Mouse (Mus musculus): Measurements from ENCODE around the gene Olfr1359.
"Not testable (repeated sequence)": the region's sequence is repeated elsewhere in the genome, so short reads cannot be mapped to it uniquely, and the experiment has no call there.

The Olfr1359 gene

DNA sequence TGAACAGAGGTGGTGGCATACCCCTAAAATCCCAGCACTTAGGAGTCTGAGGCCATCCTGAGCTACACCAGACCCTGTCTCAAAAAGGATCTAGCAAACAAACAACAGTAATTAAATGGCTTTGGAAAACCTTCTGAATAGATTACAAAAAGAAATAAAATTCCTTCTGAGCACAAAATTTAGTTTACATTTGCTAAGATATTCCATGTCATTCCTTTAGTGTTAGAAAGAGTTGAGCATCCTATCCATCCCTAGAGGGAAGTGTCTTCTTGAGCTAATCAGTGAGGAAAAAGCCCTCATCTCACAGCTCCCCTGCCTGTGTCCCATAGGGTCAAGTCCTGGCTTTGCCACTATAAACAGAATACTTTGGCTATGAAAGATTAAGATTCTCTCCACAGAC is at the start of gene Olfr1359:
Gene Olfr1359 (plus strand): TSS at position 301 of the 400 bp plus-strand sequence.
- DNase-seq, result no peak

DNA sequence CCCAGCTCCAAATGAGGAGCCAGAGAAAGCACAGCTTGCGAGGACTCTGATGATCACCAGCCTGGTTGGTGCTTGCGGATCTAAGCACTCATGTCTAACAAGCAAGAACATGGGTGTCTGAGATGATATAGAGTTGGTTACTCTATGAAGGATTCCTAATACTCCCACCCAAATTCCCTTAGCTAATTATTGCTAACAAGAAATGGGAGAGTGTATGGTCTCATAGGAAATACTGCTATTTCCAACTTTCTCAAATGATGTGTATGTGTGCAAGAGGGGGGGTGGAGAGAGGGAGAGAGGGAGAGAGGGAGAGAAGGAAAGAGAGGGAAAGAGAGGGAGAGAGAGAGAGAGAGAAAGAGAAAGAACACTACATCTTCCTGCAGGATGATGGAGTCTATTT is 34.6 kb upstream of the Olfr1359 start, which contains the start of gene Olfr1361:
Gene Olfr1361 (minus strand): TSS at position 101 of the 400 bp plus-strand sequence.
- no peak for DNase-seq

DNA sequence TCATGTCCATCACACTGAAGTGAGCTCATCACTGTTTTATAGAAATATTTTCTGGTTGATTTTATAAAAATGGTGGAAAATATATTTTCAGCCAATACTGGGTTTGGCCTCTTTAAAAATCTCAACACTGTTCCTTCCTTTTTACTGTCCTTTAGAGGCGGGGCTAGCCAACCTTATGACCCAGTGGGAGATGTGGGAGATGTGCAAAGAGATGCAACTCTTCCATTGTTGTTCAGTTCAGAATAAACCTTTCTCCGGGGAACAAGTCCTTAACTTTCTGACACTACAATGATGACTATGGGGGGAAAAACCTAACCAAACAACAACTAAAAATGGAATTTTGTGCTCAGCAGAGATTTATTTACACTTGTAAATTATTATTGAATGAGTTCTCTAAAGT is 20.6 kb upstream of the Olfr1359 start, which contains the start of gene Olfr1360:
Gene Olfr1360 (minus strand): TSS at position 101 of the 400 bp plus-strand sequence.
- no peak for DNase-seq

DNA sequence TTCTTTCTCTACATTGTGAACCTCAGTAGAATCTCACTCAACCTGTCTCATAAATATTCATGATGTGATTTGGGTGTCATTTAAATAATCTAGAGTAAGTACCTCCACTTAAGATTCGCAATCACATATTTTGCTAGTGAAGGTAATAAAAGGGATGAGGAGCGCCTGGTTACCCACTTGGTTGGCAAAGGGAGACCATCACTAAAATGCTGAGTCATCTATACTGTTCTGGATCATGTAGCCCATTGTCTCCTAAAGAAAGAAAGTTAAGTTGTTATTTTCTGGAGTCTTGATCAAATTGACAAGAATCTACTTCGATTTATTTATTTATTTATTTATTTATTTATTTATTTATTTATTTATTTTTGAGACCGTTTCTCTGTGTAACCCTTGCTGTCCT is 8.8 kb downstream of the Olfr1359 start:
- DNase-seq, result no peak

DNA sequence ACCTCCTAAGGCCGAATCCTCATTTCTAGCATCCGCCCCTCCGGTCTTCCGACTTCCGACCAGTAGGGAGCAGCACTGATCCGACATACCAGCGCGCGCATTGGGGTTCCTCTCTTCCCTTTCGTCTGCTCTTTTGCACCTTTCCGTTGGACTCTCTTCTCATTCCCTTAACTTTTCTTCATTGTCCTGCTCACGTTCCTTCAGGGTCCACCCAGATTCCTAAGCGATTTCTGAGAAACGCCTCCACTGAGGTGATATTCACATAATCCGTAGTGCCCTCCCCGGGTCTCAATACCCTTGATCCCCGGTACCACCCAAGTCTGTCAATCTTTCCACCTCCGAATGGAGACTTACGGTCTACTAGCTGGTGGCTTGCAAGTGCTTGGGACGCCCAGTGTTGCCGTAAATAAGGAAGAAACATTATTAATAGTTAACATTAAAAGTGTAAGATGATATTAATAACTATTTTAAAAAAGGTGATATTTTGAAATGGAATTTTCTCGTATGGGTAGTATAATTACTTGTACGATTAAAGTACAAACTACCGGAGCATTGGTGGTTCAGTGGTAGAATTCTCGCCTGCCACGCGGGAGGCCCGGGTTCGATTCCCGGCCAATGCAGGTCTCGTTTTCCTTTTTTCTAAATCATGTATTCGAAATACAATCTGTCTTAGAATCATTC is 12.3 kb downstream of the Olfr1359 start:
- peak; percentile 87 to 92 for DNase-seq

DNA sequence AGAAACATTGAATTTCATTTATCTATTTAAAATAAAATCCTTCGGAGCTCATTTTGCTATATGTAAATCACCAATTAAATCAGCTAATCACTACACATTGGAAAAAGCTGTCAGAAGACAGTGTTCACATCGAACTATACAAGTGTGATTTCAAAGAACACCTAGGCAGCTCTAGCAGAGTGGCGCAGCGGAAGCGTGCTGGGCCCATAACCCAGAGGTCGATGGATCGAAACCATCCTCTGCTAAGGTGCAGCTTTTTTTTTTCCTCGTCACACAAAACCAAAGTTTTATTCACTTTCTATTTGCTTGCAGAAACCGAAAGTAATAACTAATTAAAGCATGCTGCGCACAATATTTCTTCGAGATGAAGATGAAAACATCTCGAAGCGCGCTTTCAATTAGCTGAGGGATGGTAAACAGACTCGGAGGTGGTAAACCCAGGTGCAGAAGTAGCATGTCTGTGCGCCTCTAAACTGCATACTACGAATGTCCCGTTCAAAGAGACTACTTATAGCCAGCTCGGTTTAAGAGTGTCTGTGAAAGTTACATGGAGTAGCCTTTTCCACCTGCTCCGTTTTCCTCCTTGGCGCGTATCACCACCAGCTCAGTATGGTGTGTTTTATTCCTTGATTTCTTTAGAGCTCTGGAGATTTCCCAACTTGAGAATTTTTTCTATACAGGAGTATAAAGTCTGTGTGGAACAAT is 13.1 kb downstream of the Olfr1359 start:
- peak; percentile 55 to 81 for DNase-seq

DNA sequence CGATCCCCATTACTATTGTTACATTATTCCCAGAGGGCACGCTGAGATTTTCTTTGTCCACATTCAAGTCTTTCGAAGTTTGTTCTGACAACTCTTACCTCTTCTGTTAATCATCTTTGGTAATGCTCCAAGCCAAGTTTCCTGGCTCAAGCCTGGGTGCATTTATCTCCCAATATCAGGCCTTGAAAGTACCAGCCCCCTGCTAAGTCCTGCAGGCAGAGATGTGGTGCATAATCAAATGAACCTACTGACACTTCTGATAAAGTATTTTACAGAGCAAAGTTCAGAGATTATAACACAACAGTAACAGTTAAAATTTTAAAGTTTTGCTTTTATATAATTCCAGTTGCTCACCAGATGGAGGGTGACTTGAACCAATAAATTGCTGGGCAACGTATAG is 13.8 kb downstream of the Olfr1359 start:
- DNase-seq, result no peak

DNA sequence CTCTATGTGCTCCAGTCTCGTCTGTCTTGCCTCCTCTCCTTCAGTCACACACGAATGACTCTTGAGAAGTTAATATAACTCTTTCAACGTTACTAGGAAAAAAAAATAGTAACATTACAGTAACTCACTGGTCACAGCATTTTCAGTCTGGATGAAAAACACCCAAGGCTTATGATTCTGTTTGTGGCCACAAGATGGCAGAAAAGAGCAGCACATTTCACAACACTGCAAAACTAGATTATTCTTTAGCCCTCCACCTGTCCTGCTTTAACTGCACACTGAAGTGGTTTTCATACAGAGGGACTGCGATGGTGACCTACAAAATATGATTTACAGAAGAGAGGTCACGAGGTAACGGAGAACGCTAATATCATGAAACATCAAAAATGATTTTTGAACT is 16.8 kb downstream of the Olfr1359 start:
- peak in 1 of 2 experiments; percentile 79 for DNase-seq

DNA sequence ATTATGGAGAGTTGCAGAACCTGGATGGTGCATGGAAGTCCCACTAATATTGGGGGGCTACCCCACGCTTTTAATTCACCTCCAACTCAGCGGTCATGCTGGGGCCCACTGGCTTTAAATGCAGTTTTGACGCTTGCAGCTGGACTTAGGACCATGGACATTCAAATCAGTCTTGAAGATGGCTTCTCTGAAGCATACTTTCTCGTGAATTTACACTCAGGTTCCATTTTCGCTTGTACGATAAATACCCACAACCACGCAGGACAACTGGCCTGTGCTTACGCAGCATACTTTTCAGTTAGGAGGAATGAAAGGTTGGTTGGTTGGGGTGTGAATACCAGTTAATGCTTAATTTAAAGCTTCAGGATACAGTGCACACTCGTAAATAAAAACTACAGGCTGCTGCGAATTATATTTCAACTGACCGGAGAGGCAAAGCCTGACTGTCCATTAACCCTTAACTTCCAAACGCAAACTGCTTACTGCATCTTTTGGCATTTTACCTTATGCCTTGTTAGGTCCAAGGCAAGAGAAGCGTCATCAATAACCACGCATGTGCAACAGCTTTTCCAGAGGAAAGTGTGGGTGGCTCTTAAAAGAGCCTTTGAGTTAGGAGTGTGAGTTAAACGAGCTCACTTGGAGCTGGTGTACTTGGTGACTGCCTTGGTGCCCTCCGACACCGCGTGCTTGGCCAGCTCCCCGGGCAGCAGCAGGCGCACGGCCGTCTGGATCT is 17.4 kb downstream of the Olfr1359 start:
- DNase-seq, result no peak

DNA sequence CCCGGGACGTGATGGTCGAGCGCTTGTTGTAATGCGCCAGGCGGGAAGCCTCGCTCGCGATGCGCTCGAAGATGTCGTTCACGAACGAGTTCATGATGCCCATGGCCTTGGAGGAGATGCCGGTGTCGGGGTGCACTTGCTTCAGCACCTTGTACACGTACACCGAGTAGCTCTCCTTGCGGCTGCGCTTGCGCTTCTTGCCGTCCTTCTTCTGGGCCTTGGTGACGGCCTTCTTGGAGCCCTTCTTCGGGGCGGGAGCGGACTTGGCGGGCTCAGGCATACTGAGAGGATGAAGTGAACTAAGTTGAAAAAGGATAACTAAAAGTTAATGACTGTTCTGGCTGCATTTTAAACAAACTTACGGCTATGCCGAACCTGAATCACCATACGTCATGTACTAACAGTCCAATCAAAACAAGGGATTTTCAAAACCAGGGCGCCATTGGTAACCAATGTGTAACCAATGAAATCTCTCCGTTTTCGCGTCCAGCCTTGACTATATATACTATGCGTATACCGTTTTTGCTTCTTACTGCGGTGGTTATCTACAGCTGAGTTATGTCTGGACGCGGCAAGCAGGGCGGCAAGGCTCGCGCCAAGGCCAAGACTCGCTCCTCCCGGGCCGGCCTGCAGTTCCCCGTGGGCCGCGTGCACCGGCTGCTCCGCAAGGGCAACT is 18.1 kb downstream of the Olfr1359 start, which contains the start of the genes Hist1h2bl and Hist1h2ai:
Gene Hist1h2bl (minus strand): TSS at position 280 of the 676 bp plus-strand sequence.
Gene Hist1h2ai (plus strand): TSS at position 559 of the 676 bp plus-strand sequence.
- peak; percentile 82 to 85 for DNase-seq

DNA sequence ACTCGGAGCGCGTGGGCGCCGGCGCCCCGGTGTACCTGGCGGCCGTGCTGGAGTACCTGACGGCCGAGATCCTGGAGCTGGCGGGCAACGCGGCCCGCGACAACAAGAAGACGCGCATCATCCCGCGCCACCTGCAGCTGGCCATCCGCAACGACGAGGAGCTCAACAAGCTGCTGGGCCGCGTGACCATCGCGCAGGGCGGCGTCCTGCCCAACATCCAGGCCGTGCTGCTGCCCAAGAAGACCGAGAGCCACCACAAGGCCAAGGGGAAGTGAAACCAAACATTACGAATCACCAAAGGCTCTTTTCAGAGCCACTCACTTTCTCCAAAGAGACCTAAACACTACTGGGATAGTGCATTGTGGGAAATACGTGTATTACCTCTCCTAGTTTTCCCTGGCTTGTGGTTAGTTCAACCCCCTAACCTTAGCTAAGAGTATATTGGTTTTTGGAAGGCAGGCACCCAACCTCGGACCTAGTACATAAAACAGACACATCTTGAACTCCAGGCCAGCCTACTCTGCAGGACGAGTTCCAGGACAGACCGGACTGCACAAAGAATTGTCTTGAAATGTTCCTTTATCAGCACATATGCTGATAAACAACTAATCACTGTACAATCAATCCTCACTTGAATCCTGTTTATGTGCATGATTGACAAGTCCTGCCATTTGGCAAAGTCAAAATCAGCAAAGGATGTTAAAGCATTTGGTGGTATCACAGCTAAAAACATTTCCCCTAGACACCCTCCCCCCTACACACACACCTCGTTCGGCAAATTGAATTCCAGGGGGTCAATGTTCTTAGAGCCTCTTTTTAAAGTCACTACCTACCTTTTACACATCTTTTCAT is 18.9 kb downstream of the Olfr1359 start:
- DNase-seq, result peak in 1 of 2 experiments; percentile 24

DNA sequence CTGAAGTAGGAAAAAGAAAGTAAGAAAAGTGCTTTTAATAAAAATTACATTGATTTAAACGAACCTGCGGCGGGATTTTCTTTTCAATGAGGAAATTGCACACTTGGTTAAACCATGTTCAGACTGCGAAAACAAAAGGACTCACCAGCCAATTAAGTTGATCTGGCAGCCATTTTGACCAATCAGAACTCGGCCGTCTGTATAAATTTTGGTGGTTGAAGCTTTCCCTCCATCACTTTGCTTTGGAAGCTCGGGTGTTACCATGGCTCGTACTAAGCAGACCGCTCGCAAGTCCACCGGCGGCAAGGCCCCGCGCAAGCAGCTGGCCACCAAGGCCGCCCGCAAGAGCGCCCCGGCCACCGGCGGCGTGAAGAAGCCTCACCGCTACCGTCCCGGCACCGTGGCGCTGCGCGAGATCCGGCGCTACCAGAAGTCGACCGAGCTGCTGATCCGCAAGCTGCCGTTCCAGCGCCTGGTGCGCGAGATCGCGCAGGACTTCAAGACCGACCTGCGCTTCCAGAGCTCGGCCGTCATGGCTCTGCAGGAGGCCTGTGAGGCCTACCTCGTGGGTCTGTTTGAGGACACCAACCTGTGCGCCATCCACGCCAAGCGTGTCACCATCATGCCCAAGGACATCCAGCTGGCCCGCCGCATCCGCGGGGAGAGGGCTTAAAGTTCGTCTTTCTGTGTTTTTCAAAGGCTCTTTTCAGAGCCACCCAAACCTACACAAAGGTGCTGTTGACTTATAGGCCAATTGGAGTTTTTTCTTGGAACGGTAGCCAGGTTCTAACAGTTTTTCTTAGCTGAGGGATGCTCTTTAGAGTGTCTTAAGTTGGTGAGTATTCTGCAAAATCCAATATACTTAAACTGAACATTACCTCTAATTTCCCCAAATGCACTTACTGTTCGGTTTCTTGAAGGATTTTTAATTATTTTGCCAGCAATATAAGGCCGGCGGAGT is 19.8 kb downstream of the Olfr1359 start, which contains the start of gene Hist1h3h:
Gene Hist1h3h (plus strand): TSS at position 263 of the 961 bp plus-strand sequence.
- DNase-seq, result peak; percentile 81 to 90

DNA sequence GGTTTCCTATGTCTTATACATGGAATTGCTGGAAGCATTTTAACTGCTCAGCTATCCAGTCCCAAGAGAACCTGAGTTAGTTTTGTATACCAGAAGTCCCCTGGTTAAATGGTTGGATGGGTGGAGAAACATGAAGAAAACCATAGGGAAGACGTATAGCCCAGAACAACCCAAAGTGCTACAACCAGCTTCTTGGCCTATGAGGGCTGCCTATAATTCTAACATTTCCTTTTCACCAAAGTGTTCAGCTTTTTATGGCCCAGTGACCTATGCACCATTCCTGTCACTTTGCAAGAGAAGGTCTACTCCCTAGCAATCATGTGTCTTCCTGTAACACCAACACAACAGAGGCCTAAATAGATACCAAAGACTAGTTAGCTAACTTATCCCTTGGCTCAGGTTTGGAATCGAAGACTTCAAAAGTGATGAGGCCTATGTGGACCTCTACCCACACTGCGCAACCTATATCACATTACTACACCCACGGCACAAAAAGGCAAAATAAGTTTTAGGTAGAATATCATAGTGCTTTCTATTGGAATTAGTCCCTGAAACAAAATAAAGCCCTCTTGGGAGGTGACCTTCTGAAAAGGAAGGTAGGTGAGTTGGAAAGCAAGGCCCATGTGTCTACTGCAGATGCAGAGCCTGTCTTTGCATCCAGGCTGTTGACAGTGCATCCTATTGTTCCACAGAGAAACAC is 20.6 kb downstream of the Olfr1359 start:
- DNase-seq, result no peak

DNA sequence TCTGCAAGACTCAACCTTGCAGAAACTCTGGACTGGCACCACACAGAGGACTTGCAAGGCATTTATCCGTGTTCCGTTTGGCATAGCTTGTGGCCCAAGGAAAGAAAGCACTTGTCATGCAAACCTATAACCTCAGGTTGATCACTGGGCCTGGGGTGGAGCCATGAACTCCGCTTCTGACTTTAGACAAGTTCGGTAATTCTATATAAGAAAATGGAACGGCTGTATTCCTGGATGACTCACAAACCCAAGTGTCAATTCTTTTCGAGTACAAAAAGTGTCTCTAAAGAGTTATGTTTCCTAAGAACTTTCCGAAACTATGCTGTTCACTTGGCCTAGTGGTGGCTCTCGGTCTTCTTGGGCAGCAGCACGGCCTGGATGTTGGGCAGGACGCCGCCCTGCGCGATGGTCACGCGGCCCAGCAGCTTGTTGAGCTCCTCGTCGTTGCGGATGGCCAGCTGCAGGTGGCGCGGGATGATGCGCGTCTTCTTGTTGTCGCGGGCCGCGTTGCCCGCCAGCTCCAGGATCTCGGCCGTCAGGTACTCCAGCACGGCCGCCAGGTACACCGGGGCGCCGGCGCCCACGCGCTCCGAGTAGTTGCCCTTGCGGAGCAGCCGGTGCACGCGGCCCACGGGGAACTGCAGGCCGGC is 23.3 kb downstream of the Olfr1359 start:
- not testable (repeated sequence) for DNase-seq

DNA sequence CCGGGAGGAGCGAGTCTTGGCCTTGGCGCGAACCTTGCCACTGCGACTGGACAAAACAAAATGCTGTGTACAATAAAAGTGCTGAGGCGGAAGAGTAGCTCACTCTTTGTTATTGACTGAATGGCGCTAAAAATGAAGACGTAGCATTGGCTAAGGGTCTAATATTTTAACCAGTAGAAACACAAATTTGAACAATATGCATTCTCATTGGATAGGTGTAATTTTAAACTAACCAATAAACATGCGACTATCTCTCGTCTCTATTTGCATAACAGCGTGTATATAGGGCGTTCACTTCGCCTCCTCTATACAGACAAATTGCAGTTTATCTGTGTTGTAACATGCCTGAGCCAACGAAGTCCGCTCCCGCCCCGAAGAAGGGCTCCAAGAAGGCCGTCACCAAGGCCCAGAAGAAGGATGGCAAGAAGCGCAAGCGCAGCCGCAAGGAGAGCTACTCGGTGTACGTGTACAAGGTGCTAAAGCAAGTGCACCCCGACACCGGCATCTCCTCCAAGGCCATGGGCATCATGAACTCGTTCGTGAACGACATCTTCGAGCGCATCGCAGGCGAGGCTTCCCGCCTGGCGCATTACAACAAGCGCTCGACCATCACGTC is 24.0 kb downstream of the Olfr1359 start, which contains the start of gene Hist1h2bm:
Gene Hist1h2bm (plus strand): TSS at position 288 of the 616 bp plus-strand sequence.
- peak; percentile 62 to 74 for DNase-seq

DNA sequence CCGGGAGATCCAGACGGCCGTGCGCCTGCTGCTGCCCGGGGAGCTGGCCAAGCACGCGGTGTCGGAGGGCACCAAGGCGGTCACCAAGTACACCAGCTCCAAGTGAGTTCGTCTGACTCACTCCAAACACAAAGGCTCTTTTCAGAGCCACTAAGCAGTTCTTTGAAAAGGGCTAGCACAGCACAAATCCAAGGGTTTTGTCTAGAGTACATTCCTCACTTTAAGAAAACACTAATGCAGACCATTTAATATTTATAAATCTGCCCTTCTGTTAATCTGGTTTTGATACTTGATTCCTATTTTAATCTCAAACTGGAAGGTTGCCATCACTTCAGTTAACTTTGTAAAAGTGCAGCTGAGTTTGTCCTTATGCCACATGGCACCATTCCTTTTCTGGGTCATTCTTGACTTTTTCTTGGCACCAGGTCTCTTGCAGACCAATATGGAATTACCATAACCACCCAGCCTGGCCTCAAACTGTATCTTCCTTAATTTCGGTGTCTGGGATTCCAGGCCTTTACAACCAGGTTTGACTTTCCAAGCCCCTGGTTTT is 24.5 kb downstream of the Olfr1359 start:
- DNase-seq, result no peak

DNA sequence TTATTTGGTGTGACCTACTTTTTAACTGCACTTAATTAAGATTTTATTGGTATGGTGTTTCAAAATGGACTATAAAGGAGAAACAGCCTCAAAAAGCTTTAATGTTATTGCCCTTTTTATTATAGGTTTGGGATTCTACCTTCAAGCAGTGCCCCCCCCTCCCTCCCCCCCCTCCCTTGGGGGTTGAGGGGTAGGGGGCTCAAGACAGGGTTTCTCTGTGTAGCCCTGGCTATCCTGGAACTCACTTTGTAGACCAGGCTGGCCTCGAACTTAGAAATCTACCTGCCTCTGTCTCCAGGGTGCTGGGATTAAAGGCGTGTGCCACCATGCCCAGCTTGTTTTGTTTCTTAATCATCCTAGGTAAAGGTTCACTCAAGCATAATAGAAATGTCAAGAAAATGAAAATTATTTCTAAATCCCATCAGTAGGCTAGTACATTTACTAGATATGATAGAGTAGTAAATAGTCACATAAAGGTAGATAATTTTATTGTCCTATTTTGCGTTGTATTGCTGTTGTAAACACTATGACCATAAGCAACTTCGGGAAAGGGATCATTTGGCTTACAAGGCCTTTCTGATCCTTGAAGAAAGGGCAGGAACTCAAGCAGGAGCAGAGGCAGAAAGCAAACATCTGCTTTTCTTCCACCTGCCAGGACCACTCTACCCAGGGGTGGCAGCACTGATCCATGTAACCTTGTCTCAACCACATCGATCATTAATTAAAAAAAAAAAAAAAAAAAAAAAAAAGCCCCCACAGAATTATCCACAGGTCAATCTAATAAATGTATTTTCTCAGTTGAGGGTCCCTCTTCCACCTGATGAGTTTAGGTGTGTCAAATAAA is 25.3 kb downstream of the Olfr1359 start:
- no peak for DNase-seq

All from lung, postnatal 4 days (tissue).